Mouse (Mus musculus) heart, embryonic 13.5 days (tissue): ENCODE data around the gene Hps3. TPM values are rescaled to one million over a fixed set of nuclear protein-coding genes. Genes with fewer than 3 reads are reported as not detected.
"Not testable (repeated sequence)": the region's sequence is repeated elsewhere in the genome, so short reads cannot be mapped to it uniquely, and the experiment has no call there.

Experiments
- ATAC-seq: fragments of 200-750 bp; cut with Nextera tagmentation; 2 replicates; pipeline ENCODE4 v1.8.0; 2017; ENCODE audit warnings: moderate TSS enrichment; ENCODE audit not compliant: insufficient number of reproducible peaks, low FRiP score, low TSS enrichment; ENCODE audit errors: extremely low read depth
- H3K27ac ChIP-seq: fragments of 300-500 bp; sonication (generic); replicated peaks from 2 replicates; pipeline ENCODE4 v1.5.1; 2015; ENCODE audit warnings: moderate library complexity, mild to moderate bottlenecking, inconsistent platforms
- H3K27me3 ChIP-seq: fragments of 300-500 bp; sonication (generic); replicated peaks from 2 replicates; pipeline ENCODE4 v1.6.1; 2015; ENCODE audit warnings: mild to moderate bottlenecking, inconsistent platforms
- H3K36me3 ChIP-seq: fragments of 300-500 bp; sonication (generic); 2 replicates; pipeline ENCODE4 v1.6.1; 2015; ENCODE audit warnings: mild to moderate bottlenecking, inconsistent platforms
- H3K4me1 ChIP-seq: fragments of 300-500 bp; sonication (generic); 2 replicates; pipeline ENCODE4 v1.6.1; 2015; ENCODE audit warnings: inconsistent platforms
- H3K4me2 ChIP-seq: fragments of 300-500 bp; sonication (generic); 2 replicates; pipeline ENCODE4 v1.6.1; 2015; ENCODE audit warnings: inconsistent platforms, mild to moderate bottlenecking, moderate library complexity
- H3K4me3 ChIP-seq: fragments of 300-500 bp; sonication (generic); 2 replicates; pipeline ENCODE4 v1.5.1; 2015; ENCODE audit warnings: moderate library complexity, mild to moderate bottlenecking, inconsistent platforms
- H3K9ac ChIP-seq: fragments of 300-500 bp; sonication (generic); 2 replicates; pipeline ENCODE4 v1.6.1; 2015; ENCODE audit warnings: inconsistent platforms, mild to moderate bottlenecking, moderate library complexity
- H3K9me3 ChIP-seq: fragments of 300-500 bp; sonication (generic); 2 replicates; pipeline ENCODE4 v1.6.1; 2016; ENCODE audit warnings: inconsistent platforms
- WGBS: fragments of 180-500 bp; shearing (Covaris S2); methylation state at CpG from one replicate; pipeline ENCODE4 v1.1.7; 2015; ENCODE audit warnings: mixed read lengths; 5-methylcytosine and 5-hydroxymethylcytosine counted together
- polyA plus RNA-seq: library from polyadenylated mRNA; unstranded; fragments of >200 nt; fragmentation: Nextera tagmentation; extraction: Ambion mirVana; gene quantifications from 2 replicates; pipeline ENCODE4 v1.2.1, GENCODE M21; 2015

Gene Hps3
- polyA plus RNA-seq, 1 experiment from 2014 or later, result 11.0 TPM

- Histone ChIP-seq H3K4me1 (peaks cover 38% of the 10 kb centered on the region), H3K9me3 (no peaks in the 10 kb centered on the region), H3K4me3 (no peak overlapping the region), H3K36me3 (no peaks in the 10 kb centered on the region), H3K27me3 (no peaks in the 10 kb centered on the region), H3K4me2 (peak overlapping the region; percentile 12; the same call in 1 of the 2 replicates), H3K27ac (peak overlapping the region; percentile 84), H3K9ac (no peak overlapping the region)
- peak; percentile 58; the same call in 1 of the 2 replicates for ATAC-seq
- 11% methylated on average over 2 of the region's 2 CpGs for WGBS
Measured at GRCm38 (mm10) chr3:19964625-19965188, 70.4 kb downstream of the Hps3 start.

GRCm38 (mm10) chr3:19962769-19963513, 72.2 kb downstream of the Hps3 start:
- Histone ChIP-seq H3K27ac (no peak overlapping the region), H3K9ac (no peak overlapping the region), H3K27me3 (no peaks in the 10 kb centered on the region), H3K4me3 (no peak overlapping the region), H3K36me3 (no peaks in the 10 kb centered on the region), H3K4me1 (peaks cover 46% of the 10 kb centered on the region), H3K4me2 (no peak overlapping the region), H3K9me3 (no peaks in the 10 kb centered on the region)
- no peak for ATAC-seq
- WGBS, result 76% methylated on average over 3 of the region's 3 CpGs

- WGBS, result 68% methylated on average over 2 of the region's 2 CpGs
Measured at GRCm38 (mm10) chr3:19961341-19961740, 73.8 kb downstream of the Hps3 start.

GRCm38 (mm10) chr3:19960570-19961114, 74.5 kb downstream of the Hps3 start:
- H3K27ac ChIP-seq, result peak overlapping the region; percentile 25

More at GRCm38 (mm10) chr3:19961341-19961740, 73.8 kb downstream of the Hps3 start:
- no peaks in the 10 kb centered on the region for H3K9me3 ChIP-seq
- H3K36me3 ChIP-seq, result no peaks in the 10 kb centered on the region
- no peak for ATAC-seq
- H3K27me3 ChIP-seq, result no peaks in the 10 kb centered on the region
- no peak overlapping the region for H3K9ac ChIP-seq
- no peak overlapping the region for H3K4me2 ChIP-seq
- H3K4me3 ChIP-seq, result no peak overlapping the region
- no peak overlapping the region for H3K27ac ChIP-seq
- H3K4me1 ChIP-seq, result peaks cover 59% of the 10 kb centered on the region

GRCm38 (mm10) chr3:19958983-19959382, 76.1 kb downstream of the Hps3 start:
- Histone ChIP-seq H3K27ac (no peak overlapping the region), H3K4me2 (no peak overlapping the region), H3K27me3 (no peaks in the 10 kb centered on the region), H3K9me3 (no peaks in the 10 kb centered on the region), H3K4me1 (peaks cover 49% of the 10 kb centered on the region), H3K36me3 (no peaks in the 10 kb centered on the region), H3K9ac (no peak overlapping the region), H3K4me3 (no peak overlapping the region)
- 73% methylated on average over 1 of the region's 1 CpGs for WGBS
- ATAC-seq, result no peak

More at GRCm38 (mm10) chr3:19960570-19961114, 74.5 kb downstream of the Hps3 start:
- 46% methylated on average over 3 of the region's 3 CpGs for WGBS
- peaks cover 55% of the 10 kb centered on the region for H3K4me1 ChIP-seq
- H3K4me2 ChIP-seq, result no peak overlapping the region
- H3K27me3 ChIP-seq, result no peaks in the 10 kb centered on the region
- H3K9ac ChIP-seq, result no peak overlapping the region
- H3K36me3 ChIP-seq, result no peaks in the 10 kb centered on the region
- ATAC-seq, result no peak
- no peaks in the 10 kb centered on the region for H3K9me3 ChIP-seq
- no peak overlapping the region for H3K4me3 ChIP-seq

- H3K27ac ChIP-seq, result no peak overlapping the region
Measured at GRCm38 (mm10) chr3:19958031-19958430, 77.1 kb downstream of the Hps3 start.

GRCm38 (mm10) chr3:19956885-19957284, 78.2 kb downstream of the Hps3 start, which contains the start of gene Cp:
Cp (plus strand) TSS chr3:19957054.
- H3K4me2 ChIP-seq, result peak within 1 kb of the TSS; percentile 10; the same call in 1 of the 2 replicates

More at GRCm38 (mm10) chr3:19958031-19958430, 77.1 kb downstream of the Hps3 start:
- Histone ChIP-seq H3K4me2 (no peak overlapping the region), H3K9me3 (no peaks in the 10 kb centered on the region), H3K9ac (no peak overlapping the region), H3K4me3 (no peak overlapping the region), H3K4me1 (peaks cover 55% of the 10 kb centered on the region), H3K27me3 (no peaks in the 10 kb centered on the region), H3K36me3 (no peaks in the 10 kb centered on the region)
- ATAC-seq, result no peak

GRCm38 (mm10) chr3:19953865-19954264, 81.2 kb downstream of the Hps3 start:
- H3K27ac ChIP-seq, result peak overlapping the region; percentile 86

More at GRCm38 (mm10) chr3:19956885-19957284, 78.2 kb downstream of the Hps3 start, which contains the start of gene Cp:
- Histone ChIP-seq H3K4me3 (no peak within 1 kb of the TSS), H3K27ac (peak within 1 kb of the TSS; percentile 33; the same call in 1 of the 2 replicates), H3K9me3 (no peaks in the 10 kb centered on the region), H3K9ac (no peak within 1 kb of the TSS), H3K4me1 (peaks cover 56% of the 10 kb centered on the region), H3K27me3 (no peaks in the 10 kb centered on the region), H3K36me3 (no peaks in the 10 kb centered on the region)
- ATAC-seq, result no peak
- WGBS, result 53% methylated on average over 5 of the region's 5 CpGs

GRCm38 (mm10) chr3:19953425-19953824, 81.7 kb downstream of the Hps3 start:
- no peak for ATAC-seq
- no peak overlapping the region for H3K4me2 ChIP-seq
- H3K36me3 ChIP-seq, result no peaks in the 10 kb centered on the region
- WGBS, result 63% methylated on average over 1 of the region's 1 CpGs
- no peaks in the 10 kb centered on the region for H3K27me3 ChIP-seq
- peaks cover 36% of the 10 kb centered on the region for H3K4me1 ChIP-seq
- H3K4me3 ChIP-seq, result no peak overlapping the region
- peak overlapping the region; percentile 86 for H3K27ac ChIP-seq
- H3K9ac ChIP-seq, result no peak overlapping the region
- H3K9me3 ChIP-seq, result no peaks in the 10 kb centered on the region

More at GRCm38 (mm10) chr3:19953865-19954264, 81.2 kb downstream of the Hps3 start:
- ATAC-seq, result peak; percentile 76; the same call in 1 of the 2 replicates
- H3K4me2 ChIP-seq, result no peak overlapping the region
- peaks cover 40% of the 10 kb centered on the region for H3K4me1 ChIP-seq
- H3K9ac ChIP-seq, result no peak overlapping the region
- H3K27me3 ChIP-seq, result no peaks in the 10 kb centered on the region
- WGBS, result 23% methylated on average over 3 of the region's 3 CpGs
- no peaks in the 10 kb centered on the region for H3K9me3 ChIP-seq
- H3K4me3 ChIP-seq, result no peak overlapping the region
- H3K36me3 ChIP-seq, result no peaks in the 10 kb centered on the region

- ATAC-seq, H3K4me3 ChIP-seq, H3K4me2 ChIP-seq, H3K9me3 ChIP-seq, H3K36me3 ChIP-seq, H3K27ac ChIP-seq, H3K9ac ChIP-seq, H3K27me3 ChIP-seq: not testable (repeated sequence)
- peaks cover 13% of the 10 kb centered on the region for H3K4me1 ChIP-seq
- WGBS, result 58% methylated on average over 1 of the region's 1 CpGs
Measured at GRCm38 (mm10) chr3:19949401-19949800, 85.7 kb downstream of the Hps3 start.

GRCm38 (mm10) chr3:19948552-19948951, 86.6 kb downstream of the Hps3 start:
- H3K27ac ChIP-seq, result no peak overlapping the region
- no peaks in the 10 kb centered on the region for H3K27me3 ChIP-seq
- H3K36me3 ChIP-seq, result no peaks in the 10 kb centered on the region
- no peak overlapping the region for H3K4me3 ChIP-seq
- peaks cover 6% of the 10 kb centered on the region for H3K4me1 ChIP-seq
- H3K9ac ChIP-seq, result no peak overlapping the region
- ATAC-seq, result no peak
- no peak overlapping the region for H3K4me2 ChIP-seq
- no peaks in the 10 kb centered on the region for H3K9me3 ChIP-seq
